Mouse (Mus musculus): ENCODE results near the gene Cyp11a1.

Gene Cyp11a1

DNA sequence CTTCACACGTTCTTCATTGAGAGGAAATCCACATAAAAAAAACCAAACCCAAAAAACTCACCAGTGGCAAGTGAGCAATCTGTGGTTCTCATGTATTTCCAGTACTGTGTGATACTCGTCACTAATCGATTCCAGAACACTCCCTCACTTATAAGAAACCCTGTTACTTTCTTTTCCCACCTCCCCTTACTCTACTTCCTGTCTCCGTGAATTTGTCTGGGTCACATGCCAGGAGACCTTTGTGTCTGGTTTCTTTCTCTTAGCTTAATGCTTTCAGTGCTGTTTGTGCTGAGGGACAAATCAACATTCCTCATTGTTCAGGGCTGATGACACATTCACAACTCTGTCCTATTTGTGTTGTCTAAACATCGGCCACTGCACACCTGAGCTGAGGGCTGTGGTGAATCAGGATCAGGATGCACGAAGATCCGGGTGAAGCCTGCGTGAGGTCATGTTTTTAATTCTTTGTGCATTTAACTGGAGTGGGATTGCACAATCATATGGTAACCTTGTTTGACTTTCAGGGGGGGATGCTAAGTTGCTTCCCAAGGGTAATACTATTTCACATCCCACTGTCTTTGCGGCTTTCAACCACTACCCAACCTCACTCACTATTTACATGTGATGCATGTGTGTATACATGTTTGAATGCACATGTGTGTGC, 33.3 kb upstream of the Cyp11a1 start:
- DNase-seq (ENCODE audit: low spot score) = no peak

DNA sequence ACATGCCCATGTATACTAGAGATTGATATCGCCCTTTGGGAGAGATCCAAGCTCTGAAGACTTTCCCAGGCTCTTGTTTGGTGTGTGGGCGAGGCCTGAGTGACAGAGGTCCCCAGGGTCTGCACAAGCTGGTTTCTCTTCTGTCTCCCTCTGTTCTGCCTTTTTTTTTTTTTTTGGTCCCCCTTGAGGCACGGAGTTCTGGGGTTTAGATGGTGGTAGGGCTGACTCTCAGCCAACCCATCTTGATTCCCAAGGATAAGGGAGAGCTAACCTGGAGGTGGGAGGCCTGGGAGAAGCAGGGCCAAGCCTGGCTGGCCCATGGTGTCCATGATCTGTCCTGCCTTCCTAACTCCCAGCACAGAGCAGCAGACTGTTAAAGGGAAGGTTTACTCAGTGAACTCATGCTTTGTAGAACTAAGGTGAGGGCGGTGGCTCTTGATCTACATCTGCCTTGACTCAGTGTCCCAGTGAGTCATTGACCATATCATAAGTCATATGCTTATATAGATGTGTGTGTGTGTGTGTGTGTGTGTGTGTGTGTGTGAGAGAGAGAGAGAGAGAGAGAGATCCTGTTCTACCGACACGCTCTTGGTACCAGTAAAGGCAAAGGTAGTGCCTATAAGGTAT, 32.7 kb upstream of the Cyp11a1 start:
- DNase-seq (ENCODE audit: low spot score) = no peak

DNA sequence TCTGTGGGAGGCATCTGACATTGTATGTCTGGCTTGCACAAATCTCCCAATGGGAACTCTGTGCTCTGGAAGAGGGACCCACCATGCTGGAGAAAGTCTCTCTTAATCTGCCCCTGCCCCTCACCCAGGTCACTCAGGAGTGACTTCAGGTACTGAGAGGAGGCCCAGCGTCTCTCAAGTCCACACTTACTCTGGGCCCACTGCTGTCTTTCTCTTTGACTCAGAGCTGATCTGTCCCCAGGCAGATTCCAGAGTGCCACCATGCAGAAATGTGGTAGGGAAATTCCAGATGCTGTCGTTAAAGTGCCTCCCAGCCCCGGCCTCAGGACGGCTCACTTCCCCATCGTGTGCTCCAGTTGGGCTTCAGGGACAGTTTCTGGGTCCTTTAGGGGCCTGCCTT, 32.0 kb upstream of the Cyp11a1 start:
- DNase-seq (ENCODE audit: low spot score) = no peak

DNA sequence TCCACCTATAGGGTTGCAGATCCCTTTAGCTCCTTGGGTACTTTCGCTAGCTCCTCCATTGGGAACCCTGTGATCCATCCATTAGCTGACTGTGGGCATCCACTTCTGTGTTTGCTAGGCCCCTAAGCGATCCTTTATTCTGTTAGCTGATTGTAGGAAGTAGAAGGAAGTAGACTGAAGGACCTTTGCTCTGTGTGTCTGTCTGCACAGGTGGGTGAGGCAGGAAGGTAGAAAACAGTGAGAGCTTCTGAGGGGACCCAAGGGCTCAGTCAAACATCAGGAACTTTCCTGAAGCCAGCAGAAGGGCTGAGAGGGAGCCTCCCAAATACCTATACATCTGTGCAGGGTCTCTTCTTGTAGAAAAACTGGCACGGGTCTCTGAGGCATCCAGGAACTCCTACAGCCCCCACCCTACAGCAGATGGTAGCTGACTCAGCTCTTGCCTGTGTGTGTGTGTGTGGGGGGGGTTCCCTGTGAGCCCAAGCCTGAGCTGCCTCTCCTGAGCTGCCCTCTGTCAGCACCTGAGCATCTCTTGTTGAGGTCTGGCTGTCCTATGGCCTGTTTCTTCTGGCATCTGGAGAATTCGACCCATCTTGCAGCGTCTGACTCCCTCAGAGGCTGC, 30.9 kb upstream of the Cyp11a1 start:
- no peak for DNase-seq (ENCODE audit: low spot score)

DNA sequence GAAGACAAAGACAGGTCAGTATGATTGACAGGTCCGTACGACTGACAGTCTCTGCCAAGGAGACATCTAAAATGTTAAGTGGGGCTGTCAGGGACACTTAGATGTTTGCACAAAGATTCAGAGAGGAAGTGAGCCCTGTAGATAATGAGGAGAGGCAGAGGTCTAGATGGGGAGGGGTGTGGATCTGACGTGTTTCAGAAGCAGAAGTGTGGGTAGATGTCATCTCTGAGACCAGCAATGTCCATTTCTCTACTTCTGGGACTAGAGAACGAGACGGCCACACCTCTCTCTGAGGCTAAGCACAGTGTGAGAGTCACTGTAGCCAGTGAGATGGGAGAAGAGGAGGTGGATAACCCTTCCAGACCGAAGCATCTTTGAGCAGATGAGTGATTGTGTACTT, 28.2 kb upstream of the Cyp11a1 start:
- DNase-seq (ENCODE audit: low spot score) = no peak

DNA sequence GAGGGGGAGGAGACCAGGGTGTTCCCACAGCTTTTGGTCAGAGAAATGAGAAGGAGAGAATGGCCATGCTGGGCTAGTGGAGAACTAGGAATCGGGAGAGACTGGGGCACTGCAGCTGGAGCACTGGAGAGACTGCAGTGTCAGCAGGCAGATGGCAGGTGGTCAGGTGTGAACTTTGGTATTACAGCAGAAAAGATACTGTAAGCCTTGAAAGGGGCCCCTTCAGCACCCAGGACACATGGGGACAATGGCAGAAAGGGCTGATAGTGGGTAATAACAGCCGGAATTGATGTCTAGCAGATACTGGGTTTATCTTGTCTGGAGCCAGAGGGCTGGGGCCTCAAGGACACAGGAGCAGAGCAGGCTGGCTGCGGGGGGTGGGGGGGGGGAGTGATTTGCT, 27.4 kb upstream of the Cyp11a1 start:
- no peak for DNase-seq (ENCODE audit: low spot score)

DNA sequence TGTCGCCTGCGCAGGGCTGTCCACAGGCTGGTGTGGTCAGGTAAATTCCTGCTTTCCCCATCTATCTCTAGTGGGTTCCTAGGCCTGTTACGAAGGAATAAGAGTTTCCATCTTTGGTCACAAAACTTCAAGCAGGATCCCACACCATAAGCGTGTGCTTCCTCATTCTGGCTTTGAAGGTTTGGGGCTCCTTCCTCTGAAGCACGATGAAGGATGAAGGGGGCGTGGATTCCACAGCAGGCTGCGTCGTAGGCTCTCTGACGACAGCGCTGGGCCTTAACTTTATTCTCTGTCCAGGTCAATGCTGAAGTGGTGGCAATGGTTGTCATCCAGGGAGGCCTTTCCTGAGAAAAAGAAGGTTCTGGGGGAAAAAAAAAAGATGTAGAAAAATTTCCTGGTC, 25.6 kb upstream of the Cyp11a1 start:
- no peak for DNase-seq (ENCODE audit: low spot score)

DNA sequence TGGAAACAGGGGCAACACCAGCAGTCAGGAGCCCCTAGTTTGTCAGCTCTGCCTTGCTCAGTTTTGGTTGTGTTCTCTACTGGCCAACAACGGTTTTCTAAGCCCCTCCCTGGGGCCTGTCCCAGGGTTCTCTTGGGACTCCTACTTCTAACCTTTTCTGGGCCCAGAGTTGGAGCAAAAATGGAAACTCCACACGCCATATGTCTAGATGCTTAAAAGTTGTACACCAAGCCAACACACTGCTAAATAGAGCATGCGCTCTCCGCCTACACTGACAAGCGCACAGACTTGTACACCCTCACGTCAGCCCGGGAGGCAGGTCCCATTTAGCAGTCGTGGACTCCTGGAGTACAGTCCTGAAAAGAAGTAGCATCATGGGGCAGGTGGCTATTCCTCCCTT, 20.9 kb upstream of the Cyp11a1 start:
- no peak for DNase-seq (ENCODE audit: low spot score)

DNA sequence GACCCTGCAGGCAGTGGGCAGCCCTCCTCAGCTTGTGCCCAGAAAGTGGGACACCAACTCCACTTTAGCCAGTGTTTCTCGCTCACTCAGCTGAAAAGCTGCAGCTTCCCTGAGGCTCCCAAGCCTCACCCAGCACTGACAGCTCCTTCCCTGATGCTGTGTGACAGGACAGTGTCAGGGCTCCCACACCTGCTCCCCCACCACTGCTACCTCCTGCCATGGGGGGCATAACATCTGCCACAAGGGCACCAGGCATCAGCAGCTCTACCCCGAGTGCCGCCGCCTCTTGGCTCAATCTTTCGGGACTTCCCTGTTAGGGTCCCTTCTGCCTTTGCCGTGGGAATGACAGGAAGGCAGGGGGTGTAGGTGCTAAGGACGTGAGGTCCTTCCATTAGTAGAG, 19.9 kb upstream of the Cyp11a1 start:
- DNase-seq (ENCODE audit: low spot score) = no peak

DNA sequence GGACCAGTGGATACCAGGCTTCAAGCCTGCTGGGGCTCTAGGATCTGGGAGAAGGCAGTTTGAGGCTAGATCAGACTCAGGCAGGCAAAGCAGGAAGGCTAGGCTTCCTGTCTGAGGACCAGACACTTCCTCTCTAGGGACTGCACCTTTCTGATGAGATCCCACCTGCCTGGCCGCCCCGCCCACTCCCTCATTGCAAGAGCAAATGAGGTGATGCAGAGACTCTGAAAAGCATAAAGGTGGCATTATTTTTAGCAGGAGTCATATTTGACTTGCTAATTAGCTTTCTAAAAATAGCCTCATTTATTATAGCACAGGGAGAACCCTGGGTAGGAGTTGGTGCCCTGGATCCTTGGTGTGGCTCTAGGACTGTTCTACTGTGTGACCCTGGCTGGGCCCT, 18.1 kb upstream of the Cyp11a1 start:
- DNase-seq (ENCODE audit: low spot score) = no peak

DNA sequence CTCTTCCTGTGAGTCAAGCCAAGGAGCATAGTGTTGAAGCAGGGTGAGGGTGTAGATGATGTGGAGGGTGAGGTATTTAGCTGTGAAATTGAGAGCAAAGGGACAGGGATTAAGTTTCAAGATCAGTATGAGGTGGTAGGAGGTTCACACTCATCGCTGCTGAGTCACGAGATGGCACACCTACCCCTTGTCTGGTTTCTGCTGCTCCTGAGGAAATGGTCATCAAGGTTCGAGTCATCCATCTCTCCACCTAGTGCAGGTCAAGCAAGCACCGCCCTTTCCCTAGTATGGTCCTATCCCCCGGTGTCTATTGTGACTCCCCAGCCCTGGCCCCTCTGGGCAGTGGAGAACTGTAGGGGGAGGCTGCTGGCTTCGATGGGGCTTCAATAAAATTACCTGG, 16.9 kb upstream of the Cyp11a1 start:
- DNase-seq (ENCODE audit: low spot score) = no peak

DNA sequence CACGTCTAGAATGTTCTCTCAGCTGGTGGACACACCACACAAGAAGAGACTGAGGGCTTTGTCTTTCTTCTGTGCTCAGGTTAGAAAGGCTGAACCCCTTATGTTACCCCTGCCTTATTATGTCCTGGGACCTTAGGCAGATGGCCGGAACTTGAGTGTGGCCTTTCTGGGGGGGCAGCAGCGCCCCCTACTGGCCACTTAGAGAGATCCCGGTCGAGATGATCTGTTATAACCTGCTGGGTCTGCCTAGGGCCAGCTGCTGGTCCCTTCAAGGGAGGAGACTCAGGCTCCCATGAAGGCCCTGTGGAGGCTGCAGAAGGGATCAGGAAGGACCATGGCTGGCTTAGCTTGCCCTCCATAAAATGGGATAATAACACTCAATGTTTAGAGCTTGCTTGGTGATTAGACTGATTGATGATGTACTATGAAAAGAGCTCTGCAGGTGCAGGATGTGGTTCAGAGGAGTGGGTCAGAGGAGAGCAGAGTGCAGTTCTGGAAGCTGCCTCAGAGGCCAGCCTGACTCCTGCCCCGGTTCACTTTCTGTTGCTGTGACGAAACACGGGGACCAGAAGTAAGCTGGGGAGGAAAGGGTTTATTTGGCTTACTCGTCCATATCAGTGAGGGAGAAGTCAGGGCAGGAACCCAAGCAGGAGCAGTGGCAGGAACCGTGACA, 15.6 kb upstream of the Cyp11a1 start:
- no peak for DNase-seq (ENCODE audit: low spot score)

DNA sequence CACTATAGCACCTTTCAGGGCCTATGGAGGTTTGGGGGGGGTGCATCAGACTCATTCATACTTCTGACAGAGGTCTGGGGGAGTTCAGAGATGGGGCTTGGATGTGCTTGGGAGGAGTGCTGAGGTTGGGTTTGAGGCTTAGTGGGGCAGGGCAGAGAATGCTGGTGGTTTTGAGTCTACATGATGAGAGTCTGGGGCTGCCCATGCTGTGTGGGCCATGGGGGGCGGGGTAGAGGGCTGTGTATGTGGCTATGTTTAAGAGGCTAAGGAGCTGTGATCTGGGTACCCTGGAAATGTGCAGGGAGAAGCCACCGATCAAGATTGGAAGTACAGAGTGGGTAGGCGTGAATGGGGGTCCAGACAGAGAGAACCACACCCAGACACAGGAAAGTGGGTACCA, 14.2 kb upstream of the Cyp11a1 start:
- DNase-seq (ENCODE audit: low spot score) = no peak

DNA sequence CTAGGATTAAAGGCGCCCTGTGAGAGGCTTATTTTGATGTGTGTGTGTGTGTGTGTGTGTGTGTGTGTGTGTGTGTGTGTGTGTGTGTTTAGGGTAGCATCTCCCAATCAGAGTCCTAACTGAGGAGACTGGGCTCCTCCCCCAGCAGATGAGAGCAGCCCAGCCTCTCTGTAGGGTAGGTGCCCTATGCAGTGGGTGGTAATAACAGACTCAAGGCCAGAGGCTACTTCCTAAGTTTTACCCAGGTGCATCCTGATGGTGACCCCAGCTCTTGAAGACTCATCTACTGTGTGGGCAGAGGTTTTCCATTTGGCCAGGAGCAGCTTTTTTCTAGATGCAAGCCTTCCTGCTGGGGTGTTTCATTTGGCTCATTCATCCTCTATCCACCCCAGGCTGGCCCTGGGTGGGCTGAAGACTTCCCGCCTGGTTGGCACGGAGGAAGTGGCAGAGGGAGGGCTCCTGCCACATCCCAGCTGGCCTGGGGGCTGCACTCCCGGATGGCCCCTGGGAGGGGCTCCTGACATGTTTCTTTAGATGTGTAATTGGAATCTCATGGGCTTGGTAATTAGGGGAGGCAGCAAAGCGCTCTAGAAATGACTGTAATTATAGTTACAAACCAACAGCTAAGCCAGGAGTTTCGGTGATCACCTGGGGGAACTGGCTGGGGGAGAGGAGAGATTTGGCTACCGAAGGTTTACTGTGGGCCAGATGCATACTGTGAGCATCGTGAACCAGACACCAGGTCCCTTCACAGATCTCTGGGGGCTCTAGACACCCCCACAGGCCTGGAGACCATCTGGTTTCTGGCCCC, 13.2 kb upstream of the Cyp11a1 start:
- no peak for DNase-seq (ENCODE audit: low spot score)

DNA sequence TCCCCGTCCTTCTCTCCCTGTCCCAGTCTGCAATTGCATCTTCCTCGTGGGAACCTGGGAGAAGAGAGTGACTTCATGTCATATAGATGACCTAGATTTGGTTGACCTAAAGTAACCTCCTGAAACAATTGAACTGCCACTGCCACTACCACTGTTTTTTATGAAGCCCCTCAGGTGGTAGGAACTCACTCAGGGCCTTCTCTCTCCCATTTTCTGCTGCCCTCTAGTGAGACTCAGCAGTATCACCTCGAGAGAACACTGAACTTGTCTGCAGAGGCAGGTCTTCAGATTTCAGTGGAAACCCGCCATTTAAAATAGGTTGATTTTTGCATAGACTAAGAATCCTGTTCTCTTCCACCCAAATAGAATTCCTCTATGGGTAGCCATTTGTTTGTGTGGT, 10.9 kb upstream of the Cyp11a1 start:
- no peak for DNase-seq (ENCODE audit: low spot score)

DNA sequence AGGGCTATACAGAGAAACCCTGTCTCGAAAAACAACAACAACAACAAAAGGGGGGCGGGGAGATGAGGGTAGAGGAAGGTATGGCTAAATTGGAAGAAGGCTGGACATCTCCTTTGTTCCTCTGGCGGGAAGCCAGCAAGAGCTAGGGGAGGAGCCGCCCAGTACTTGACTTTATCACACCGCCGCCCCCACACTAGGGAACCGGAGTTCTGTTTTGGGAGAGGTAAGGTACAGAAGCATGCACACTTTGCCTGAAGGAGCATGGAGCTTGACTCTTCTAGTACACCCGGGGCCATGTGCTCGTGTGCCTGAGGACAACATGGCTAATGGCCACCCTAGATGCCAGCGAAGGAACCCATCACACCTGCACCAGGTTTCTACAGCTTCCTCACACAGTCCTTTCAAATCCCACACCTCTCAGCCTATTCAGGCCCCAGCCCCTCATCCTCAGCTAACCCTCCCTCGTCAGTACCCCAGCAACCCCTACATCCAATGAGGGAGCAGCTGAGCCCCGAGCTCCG, 8.6 kb upstream of the Cyp11a1 start:
- no peak for DNase-seq (ENCODE audit: low spot score)

DNA sequence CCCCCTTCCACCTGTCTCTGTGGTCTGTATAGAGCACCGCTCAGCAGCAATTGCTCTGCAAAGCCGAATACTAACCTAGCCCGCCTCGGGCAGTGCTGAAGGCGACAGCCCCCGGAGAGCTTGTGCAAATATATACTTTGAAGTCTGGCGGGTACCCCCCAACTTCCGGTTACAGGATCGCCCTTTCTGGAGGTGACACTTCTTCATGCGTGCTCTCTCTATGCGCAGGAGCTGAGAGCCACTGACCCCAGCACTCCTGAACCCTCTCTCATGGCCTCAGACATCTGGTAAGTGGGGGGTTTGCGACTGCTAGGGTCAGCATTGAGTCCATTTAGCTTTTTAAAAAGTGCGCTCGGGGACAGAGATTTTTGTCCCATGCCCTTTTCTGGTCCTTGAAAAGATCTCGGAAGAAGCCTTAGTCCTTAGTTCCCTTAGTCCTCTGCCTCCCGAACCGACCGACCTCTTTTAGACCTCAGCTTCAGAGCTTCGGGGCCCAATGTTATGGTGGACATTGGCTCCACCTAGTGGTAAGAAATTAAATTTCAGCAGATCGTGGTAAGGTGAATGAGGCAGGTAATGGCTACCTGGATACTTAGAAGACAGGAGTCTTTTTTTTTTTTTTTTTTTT, 8.1 kb upstream of the Cyp11a1 start:
- DNase-seq (ENCODE audit: low spot score) = no peak

DNA sequence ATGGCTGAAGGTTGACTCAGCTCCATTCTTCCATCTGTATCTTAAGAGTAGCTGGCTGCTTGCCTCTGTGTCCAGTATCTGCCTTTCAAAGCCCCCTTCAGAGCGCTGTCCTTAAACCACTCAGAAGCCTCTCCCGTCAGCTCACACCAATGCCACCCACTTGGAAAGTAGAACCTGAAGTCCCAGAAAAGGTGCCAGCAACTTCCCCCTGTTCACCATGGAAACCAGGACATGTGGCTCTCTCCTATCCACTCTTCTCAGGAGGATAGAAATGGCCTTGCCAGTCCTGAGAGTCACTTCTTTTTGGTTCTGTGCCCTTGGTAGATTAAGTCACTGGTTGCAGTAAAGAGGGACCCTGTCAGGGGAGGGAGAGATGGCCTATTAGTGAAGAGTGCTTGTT, 7.5 kb upstream of the Cyp11a1 start:
- DNase-seq (ENCODE audit: low spot score) = no peak

DNA sequence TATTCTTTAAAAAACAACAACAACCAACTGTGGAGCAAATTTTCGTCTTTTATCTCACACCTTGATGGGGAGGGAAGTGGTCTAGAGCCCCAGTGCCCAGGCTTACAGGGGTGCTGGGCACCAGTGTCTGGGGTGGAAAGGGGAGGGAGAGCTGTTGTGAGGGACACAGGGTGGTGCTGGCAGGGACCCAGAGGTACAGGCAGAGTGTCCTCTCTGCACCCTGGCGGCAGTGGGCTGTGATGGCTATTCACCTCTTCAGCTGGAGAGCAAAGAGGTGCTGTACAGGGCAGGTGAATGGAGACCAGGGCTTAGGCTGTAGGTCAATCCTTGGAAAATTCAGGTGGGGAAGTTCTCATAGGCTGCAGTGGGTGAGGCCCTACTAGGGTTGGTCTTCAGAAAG, 6.5 kb upstream of the Cyp11a1 start:
- no peak for DNase-seq (ENCODE audit: low spot score)

DNA sequence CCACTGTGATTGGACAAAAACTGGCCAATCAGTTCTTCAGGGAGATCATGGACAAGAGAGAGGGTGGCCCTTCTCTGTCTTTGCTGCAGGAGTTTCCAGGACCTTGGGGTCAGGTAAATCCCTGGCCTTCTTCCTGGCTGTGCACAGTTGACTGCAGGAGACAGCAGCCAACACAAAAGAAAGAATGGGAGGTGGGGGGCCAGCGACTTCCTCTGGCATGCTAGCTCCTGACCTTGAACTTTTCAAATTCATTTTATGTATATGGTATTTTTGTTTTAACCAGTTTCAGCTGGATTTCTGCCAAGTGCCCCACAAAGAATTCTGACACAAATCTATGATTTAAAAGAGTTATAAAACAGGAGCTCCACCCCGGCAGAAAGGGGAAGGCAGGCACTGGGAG, 2.9 kb upstream of the Cyp11a1 start:
- DNase-seq (ENCODE audit: low spot score) = no peak

DNA sequence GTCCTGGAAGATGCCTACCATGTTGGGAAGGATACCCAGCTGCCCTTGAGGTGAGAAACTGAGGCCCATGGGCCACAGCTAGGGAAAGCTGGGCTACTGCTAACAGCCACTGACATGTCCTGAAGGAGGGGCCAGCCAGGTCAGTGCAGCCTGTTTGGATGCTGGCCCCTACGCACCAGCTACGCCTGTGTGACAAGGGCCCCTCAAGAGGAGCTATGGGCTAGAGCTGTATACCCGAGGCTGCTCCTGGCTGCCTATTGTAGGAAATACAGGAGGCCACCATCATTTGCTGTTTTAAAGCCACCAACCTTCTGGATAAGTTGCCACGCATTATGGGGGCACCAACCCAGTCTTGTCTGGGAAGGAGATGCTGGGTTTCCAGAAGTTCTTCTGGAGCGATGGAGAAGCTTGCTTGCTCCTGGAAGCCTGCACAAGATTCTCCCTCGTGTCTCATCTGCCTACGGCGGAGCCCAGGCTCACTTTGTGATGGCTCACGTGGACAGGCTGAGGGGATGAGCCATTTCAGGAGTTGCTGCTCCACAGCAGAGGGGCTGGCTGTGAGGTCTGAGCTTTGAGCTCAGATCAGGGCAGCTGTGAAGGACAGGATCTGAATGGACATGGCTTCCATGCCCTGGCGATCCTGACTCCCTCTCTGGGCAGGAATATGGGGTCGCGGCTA, 2.3 kb downstream of the Cyp11a1 start:
- DNase-seq (ENCODE audit: low spot score) = no peak

All from ovary, adult 18-20 months (tissue).